Mouse (Mus musculus): ENCODE measurements around the gene Pde4b.

Gene Pde4b

DNA sequence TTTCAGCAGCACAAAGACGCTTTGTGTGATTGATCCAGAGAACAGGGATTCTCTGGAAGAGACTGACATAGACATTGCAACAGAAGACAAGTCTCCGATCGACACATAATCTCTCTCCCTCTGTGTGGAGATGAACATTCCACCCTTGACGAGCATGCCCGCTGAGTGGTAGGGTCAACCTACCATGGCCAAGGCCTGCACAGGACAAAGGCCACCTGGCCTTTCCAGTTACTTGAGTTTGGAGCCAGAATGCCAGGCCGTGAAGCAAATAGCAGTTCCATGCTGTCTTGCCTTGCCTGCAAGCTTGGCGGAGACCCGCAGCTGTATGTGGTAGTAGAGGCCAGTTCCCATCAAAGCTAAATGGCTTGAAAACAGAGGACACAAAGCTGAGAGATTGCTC lies 517.9 kb downstream of the Pde4b start:
- H3K36me3 ChIP-seq (ENCODE audit: insufficient read depth, low read length): no peaks in the 10 kb centered on the region
- no peaks in the 10 kb centered on the region for H3K9me3 ChIP-seq (ENCODE audit: low read length)
- TF ChIP-seq NANOG (IDR thresholded peaks at IDR 0.05; ENCODE audit: borderline replicate concordance, low read length) (no peak), POU5F1 (IDR thresholded peaks at IDR 0.05; ENCODE audit: borderline replicate concordance, low read length) (no peak), CTCF (conservative IDR thresholded peaks at IDR 0.05; ENCODE audit: low read length) (no peak)
- no peak overlapping the region for H3K4me3 ChIP-seq (replicated peaks; ENCODE audit: low read length)
- H3K4me1 ChIP-seq (replicated peaks; ENCODE audit: low read depth, low read length): peaks cover 3% of the 10 kb centered on the region; the same call in 1 of the 2 replicates
- no peaks in the 10 kb centered on the region for H3K27me3 ChIP-seq (ENCODE audit: insufficient read depth, low read length)

DNA sequence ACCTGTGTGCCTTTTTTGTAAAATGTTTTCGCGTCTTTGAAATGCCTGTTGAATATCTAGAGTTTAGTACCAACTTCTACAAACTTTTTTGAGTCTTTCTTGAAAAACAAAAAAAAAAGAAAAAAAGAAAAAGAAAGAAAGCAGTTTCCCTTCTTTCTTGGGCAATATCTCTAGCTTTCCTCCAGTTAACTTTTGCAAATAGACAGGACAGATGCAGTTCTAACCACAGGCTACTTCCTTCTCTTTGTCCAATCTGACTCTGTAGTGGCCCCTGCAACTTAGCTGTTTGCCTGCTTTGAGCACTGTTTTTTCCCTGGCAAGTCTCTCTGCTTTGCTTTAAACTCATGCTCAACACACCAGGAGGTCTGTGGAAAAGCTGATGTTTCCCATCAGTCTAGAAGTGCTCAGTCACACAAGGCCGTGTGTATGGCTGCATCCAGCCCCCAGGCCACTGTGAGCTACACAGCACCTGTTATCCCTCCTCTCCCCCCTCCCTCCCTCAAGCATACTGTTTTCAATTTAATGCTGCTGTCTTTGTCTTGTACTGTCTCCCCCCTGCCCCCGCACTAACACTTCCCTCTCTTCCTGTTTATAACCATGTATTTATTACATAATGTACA lies 518.5 kb downstream of the Pde4b start:
- Histone ChIP-seq H3K9me3 (ENCODE audit: low read length) (no peaks in the 10 kb centered on the region), H3K36me3 (ENCODE audit: insufficient read depth, low read length) (no peaks in the 10 kb centered on the region), H3K4me3 (replicated peaks; ENCODE audit: low read length) (no peak overlapping the region), H3K4me1 (replicated peaks; ENCODE audit: low read depth, low read length) (peaks cover 3% of the 10 kb centered on the region; the same call in 1 of the 2 replicates), H3K27me3 (ENCODE audit: insufficient read depth, low read length) (no peaks in the 10 kb centered on the region)
- TF ChIP-seq NANOG (IDR thresholded peaks at IDR 0.05; ENCODE audit: borderline replicate concordance, low read length): no peak
- no peak for TF ChIP-seq CTCF (conservative IDR thresholded peaks at IDR 0.05; ENCODE audit: low read length)

DNA sequence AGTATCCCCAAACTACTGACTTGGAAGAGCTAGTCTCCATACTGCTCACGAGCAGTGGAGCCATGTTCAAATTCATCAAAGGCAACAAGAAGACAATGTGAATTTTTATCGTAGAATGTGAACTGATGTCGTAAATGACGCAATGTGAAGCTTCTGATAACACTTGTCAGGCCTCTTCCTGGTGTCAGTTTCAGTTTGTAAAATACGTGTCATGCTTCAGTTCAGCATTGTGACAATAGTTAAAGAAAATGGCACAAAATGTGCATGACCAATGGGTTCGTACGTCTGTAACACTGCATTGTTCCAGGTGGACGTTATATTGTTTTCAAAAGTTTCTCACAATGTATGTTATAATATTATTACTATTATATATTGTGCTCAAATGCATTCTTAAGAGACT lies 519.5 kb downstream of the Pde4b start:
- Histone ChIP-seq H3K4me1 (replicated peaks; ENCODE audit: low read depth, low read length) (peaks cover 3% of the 10 kb centered on the region; the same call in 1 of the 2 replicates), H3K9me3 (ENCODE audit: low read length) (no peaks in the 10 kb centered on the region), H3K27me3 (ENCODE audit: insufficient read depth, low read length) (no peaks in the 10 kb centered on the region), H3K36me3 (ENCODE audit: insufficient read depth, low read length) (no peaks in the 10 kb centered on the region), H3K4me3 (replicated peaks; ENCODE audit: low read length) (no peak overlapping the region)
- TF ChIP-seq POU5F1 (IDR thresholded peaks at IDR 0.05; ENCODE audit: borderline replicate concordance, low read length): no peak
- TF ChIP-seq CTCF (conservative IDR thresholded peaks at IDR 0.05; ENCODE audit: low read length): no peak
- TF ChIP-seq NANOG (IDR thresholded peaks at IDR 0.05; ENCODE audit: borderline replicate concordance, low read length): no peak

DNA sequence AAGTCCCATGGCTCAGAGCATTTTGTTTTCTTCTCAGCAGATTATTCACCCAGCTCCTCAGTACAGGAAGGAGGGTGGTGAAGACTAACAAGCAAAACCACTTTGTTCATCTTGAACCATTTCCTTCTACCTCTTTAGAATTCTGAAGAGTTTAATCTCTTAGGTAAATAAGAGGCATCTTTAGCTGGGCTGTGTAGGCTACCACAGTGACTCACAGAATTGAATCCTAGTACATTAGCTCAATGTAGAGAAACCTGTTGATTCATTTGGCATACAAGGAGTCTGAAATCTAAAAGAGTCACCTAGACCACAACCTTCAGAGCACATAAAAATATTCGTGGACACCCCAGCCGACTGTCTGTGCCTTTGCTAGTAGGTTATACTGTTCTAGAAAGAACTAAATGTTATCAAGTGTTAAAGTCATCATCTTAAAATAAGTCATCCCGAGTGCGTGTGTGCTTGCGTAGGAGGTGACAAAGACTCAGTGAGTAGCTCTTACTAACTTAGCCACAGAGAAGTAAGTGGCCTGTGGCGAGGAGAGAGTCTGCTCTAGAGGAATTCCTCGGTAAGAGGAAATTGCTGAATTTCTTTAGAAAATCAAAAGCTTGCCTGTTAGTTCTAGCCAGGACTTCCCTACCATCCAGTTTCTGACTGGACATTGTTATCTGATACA lies 520.5 kb downstream of the Pde4b start:
- H3K36me3 ChIP-seq (ENCODE audit: insufficient read depth, low read length): no peaks in the 10 kb centered on the region

DNA sequence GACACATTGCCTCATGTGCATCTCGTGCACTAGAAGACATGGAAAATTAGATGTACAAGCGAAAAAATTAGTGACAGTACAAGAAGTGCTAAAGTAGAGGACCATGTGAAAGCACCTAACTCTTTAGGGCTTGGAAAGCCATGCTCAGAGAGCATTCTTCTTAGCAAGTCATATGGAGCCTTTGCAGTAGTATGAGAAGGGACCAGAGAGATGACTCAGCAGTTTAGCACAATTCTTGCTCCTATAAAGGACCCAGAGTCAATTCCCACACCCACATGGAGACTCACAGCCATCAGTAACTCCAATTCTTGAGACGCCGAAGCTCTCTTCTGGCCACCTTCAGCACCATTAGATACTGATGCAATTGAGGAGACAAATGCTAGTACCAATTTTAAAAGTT lies 525.3 kb downstream of the Pde4b start:
- TF ChIP-seq POU5F1 (IDR thresholded peaks at IDR 0.05; ENCODE audit: borderline replicate concordance, low read length): no peak
- no peak for TF ChIP-seq NANOG (IDR thresholded peaks at IDR 0.05; ENCODE audit: borderline replicate concordance, low read length)
- TF ChIP-seq CTCF (conservative IDR thresholded peaks at IDR 0.05; ENCODE audit: low read length): no peak

More for the DNA sequence above, 520.5 kb downstream of the Pde4b start:
- Histone ChIP-seq H3K4me1 (replicated peaks; ENCODE audit: low read depth, low read length) (peaks cover 3% of the 10 kb centered on the region; the same call in 1 of the 2 replicates), H3K27me3 (ENCODE audit: insufficient read depth, low read length) (no peaks in the 10 kb centered on the region), H3K9me3 (ENCODE audit: low read length) (no peaks in the 10 kb centered on the region), H3K4me3 (replicated peaks; ENCODE audit: low read length) (no peak overlapping the region)
- TF ChIP-seq CTCF (conservative IDR thresholded peaks at IDR 0.05; ENCODE audit: low read length): no peak
- TF ChIP-seq NANOG (IDR thresholded peaks at IDR 0.05; ENCODE audit: borderline replicate concordance, low read length): no peak
- no peak for TF ChIP-seq POU5F1 (IDR thresholded peaks at IDR 0.05; ENCODE audit: borderline replicate concordance, low read length)

DNA sequence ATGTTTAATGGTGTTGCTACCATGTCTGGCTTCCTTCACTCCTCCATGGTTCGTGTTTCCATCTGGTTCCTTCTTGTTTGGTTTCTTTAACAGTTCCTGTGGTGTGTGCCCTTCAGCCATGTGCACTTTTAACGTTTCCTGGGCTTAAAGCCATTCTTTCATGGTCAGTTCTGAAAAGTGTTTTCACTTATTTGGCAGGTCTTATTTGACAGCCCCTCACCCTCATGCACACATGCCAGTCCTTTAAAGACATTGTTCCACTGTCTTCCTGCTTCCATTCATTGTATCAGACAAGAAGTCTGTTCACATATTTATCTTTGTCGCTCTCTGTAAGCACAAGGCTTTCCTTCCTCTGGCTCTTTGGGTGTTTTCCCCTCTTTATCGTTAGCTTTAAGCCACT lies 530.4 kb downstream of the Pde4b start:
- H3K4me3 ChIP-seq (replicated peaks; ENCODE audit: low read length): no peak overlapping the region
- H3K4me1 ChIP-seq (replicated peaks; ENCODE audit: low read depth, low read length): no peaks in the 10 kb centered on the region
- no peaks in the 10 kb centered on the region for H3K27me3 ChIP-seq (ENCODE audit: insufficient read depth, low read length)
- no peaks in the 10 kb centered on the region for H3K36me3 ChIP-seq (ENCODE audit: insufficient read depth, low read length)
- TF ChIP-seq NANOG (IDR thresholded peaks at IDR 0.05; ENCODE audit: borderline replicate concordance, low read length): no peak
- no peak for TF ChIP-seq POU5F1 (IDR thresholded peaks at IDR 0.05; ENCODE audit: borderline replicate concordance, low read length)
- no peak for TF ChIP-seq CTCF (conservative IDR thresholded peaks at IDR 0.05; ENCODE audit: low read length)
- H3K9me3 ChIP-seq (ENCODE audit: low read length): no peaks in the 10 kb centered on the region

More for the DNA sequence above, 525.3 kb downstream of the Pde4b start:
- no peak overlapping the region for H3K4me3 ChIP-seq (replicated peaks; ENCODE audit: low read length)
- H3K27me3 ChIP-seq (ENCODE audit: insufficient read depth, low read length): no peaks in the 10 kb centered on the region
- no peaks in the 10 kb centered on the region for H3K4me1 ChIP-seq (replicated peaks; ENCODE audit: low read depth, low read length)
- H3K9me3 ChIP-seq (ENCODE audit: low read length): no peaks in the 10 kb centered on the region
- H3K36me3 ChIP-seq (ENCODE audit: insufficient read depth, low read length): no peaks in the 10 kb centered on the region

DNA sequence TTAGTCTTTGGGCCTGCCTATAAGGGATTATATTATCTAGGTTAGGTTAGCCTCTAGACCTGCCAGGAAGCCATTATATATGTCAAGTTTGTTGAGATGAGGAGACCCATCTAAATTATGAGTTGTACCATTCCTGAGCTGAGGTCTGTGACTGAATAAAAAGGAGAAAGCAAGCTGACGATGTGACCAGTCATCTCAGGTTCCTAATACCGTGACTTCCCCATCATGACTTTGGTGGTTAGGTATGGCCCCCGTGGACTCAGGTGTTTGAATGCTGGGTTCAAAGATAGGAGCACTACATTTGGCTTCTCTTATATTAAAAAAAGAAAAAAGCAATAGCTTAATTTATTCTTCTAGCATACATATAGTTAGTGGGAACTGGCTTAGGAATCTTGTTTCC lies 531.3 kb downstream of the Pde4b start:
- H3K4me1 ChIP-seq (replicated peaks; ENCODE audit: low read depth, low read length): no peaks in the 10 kb centered on the region
- H3K36me3 ChIP-seq (ENCODE audit: insufficient read depth, low read length): no peaks in the 10 kb centered on the region
- no peaks in the 10 kb centered on the region for H3K9me3 ChIP-seq (ENCODE audit: low read length)
- H3K4me3 ChIP-seq (replicated peaks; ENCODE audit: low read length): no peak overlapping the region
- H3K27me3 ChIP-seq (ENCODE audit: insufficient read depth, low read length): no peaks in the 10 kb centered on the region
- TF ChIP-seq POU5F1 (IDR thresholded peaks at IDR 0.05; ENCODE audit: borderline replicate concordance, low read length) (no peak), NANOG (IDR thresholded peaks at IDR 0.05; ENCODE audit: borderline replicate concordance, low read length) (no peak), CTCF (conservative IDR thresholded peaks at IDR 0.05; ENCODE audit: low read length) (no peak)

DNA sequence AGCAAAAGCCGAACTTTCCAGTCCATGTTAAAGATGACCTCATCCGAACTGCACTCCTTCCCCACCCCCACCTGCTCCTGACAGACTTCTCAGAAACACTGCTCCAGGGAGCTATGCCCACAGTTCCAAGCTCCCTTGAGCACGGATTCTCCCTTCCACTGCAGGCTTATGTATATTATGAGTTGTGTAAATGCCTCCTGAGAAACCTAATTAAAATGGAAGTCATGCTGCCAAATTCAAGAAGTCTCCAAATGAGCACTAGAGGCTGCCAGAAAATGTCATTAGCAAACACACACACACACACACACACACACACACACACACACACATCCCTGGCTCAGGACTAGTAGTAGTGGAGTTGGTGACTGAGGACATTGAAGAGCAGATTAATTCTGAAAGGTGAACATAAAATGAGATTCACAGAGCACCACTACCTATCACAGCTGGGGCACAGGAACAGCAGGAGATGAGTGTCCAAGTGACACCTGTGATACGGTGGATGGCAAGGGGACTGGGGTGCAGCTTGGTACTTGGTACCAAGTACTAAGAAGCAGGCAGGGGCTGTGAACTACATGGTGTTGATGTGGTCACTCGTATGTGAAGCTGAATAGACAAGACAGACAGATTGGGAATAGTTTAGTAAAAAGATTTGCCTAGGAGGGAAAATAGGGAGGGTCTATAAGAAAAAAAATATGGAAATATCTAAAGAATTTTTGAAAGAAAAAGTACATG lies 533.0 kb downstream of the Pde4b start:
- Histone ChIP-seq H3K9me3 (ENCODE audit: low read length) (peaks cover 8% of the 10 kb centered on the region), H3K4me1 (replicated peaks; ENCODE audit: low read depth, low read length) (no peaks in the 10 kb centered on the region)
- TF ChIP-seq CTCF (conservative IDR thresholded peaks at IDR 0.05; ENCODE audit: low read length) (no peak), NANOG (IDR thresholded peaks at IDR 0.05; ENCODE audit: borderline replicate concordance, low read length) (no peak), POU5F1 (IDR thresholded peaks at IDR 0.05; ENCODE audit: borderline replicate concordance, low read length) (no peak)

More for the DNA sequence above, 533.0 kb downstream of the Pde4b start:
- no peaks in the 10 kb centered on the region for H3K36me3 ChIP-seq (ENCODE audit: insufficient read depth, low read length)
- H3K27me3 ChIP-seq (ENCODE audit: insufficient read depth, low read length): no peaks in the 10 kb centered on the region
- no peak overlapping the region for H3K4me3 ChIP-seq (replicated peaks; ENCODE audit: low read length)
